Mouse (Mus musculus) frontal cortex, postnatal 14 days (tissue): Measurements from ENCODE around the gene Trpm1.
"Not testable (repeated sequence)": the region's sequence is repeated elsewhere in the genome, so short reads cannot be mapped to it uniquely, and the experiment has no call there.

Source experiments
- DNase-seq, 2 experiments: peaks; one replicate each; pipeline ENCODE4 v3.0.0; 2022; ENCODE audit warnings: low spot score in 2 of 2

Trpm1 gene

GRCm38 (mm10) chr7:64153535-64153934, at the start of gene Trpm1:
Gene Trpm1 (plus strand): TSS chr7:64153835.
- no peak for DNase-seq

GRCm38 (mm10) chr7:64122131-64122715, 31.4 kb upstream of the Trpm1 start:
- DNase-seq: peak; percentile 13 to 20

- no peak for DNase-seq
These were observed 29.9 kb upstream of the Trpm1 start for GRCm38 (mm10) chr7:64123721-64124120.

GRCm38 (mm10) chr7:64125994-64126393, 27.6 kb upstream of the Trpm1 start:
- DNase-seq: not testable (repeated sequence)

GRCm38 (mm10) chr7:64139866-64140265, 13.8 kb upstream of the Trpm1 start:
- DNase-seq: no peak

GRCm38 (mm10) chr7:64141301-64142032, 12.2 kb upstream of the Trpm1 start:
- DNase-seq: no peak

GRCm38 (mm10) chr7:64149337-64149736, 4.3 kb upstream of the Trpm1 start:
- no peak for DNase-seq

- no peak for DNase-seq
These were observed 3.9 kb upstream of the Trpm1 start for GRCm38 (mm10) chr7:64149747-64150146.

- no peak for DNase-seq
These were observed 3.1 kb upstream of the Trpm1 start for GRCm38 (mm10) chr7:64150436-64151080.

GRCm38 (mm10) chr7:64155226-64155625, 1.6 kb downstream of the Trpm1 start:
- no peak for DNase-seq

- DNase-seq: peak; percentile 78 to 88
These were observed 2.1 kb downstream of the Trpm1 start for GRCm38 (mm10) chr7:64155687-64156086.

- DNase-seq: no peak
These were observed 2.8 kb downstream of the Trpm1 start for GRCm38 (mm10) chr7:64156271-64156911.

GRCm38 (mm10) chr7:64156918-64157690, 3.5 kb downstream of the Trpm1 start:
- DNase-seq: no peak

- DNase-seq: no peak
These were observed 4.8 kb downstream of the Trpm1 start for GRCm38 (mm10) chr7:64158281-64159055.

GRCm38 (mm10) chr7:64159056-64159542, 5.5 kb downstream of the Trpm1 start:
- no peak for DNase-seq

GRCm38 (mm10) chr7:64159612-64160591, 6.3 kb downstream of the Trpm1 start:
- no peak for DNase-seq

- peak in 1 of 2 experiments; percentile 56 for DNase-seq
These were observed 7.3 kb downstream of the Trpm1 start for GRCm38 (mm10) chr7:64160737-64161470.

- no peak for DNase-seq
These were observed 8.4 kb downstream of the Trpm1 start for GRCm38 (mm10) chr7:64161990-64162389.

GRCm38 (mm10) chr7:64163086-64163485, 9.5 kb downstream of the Trpm1 start:
- no peak for DNase-seq
